Mouse (Mus musculus): ENCODE measurements around the gene Sox9.
A peak's percentile ranks its signal among the peaks of the same experiment; 100 is the strongest.

The Sox9 gene

DNA sequence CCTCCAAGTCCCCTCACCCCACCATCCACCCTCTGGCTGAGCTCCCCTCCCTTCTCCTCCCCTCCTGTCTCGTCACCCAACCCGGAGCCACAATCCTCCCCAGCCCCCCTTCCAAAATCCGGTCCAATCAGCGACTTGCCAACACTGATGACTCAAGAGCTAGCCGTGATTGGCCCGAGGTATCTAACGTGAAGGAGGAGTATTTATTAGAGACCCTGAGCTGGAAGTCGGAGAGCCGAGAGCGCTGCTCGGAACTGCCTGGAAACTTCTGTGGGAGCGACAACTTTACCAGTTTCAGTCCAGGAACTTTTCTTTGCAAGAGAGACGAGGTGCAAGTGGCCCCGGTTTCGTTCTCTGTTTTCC lies at the start of gene Sox9:
TSS of gene Sox9 (plus strand) at position 231 of the 363 bp plus-strand sequence.
- DNase-seq (ENCODE audit: low read depth, low spot score), result peak; percentile 18

DNA sequence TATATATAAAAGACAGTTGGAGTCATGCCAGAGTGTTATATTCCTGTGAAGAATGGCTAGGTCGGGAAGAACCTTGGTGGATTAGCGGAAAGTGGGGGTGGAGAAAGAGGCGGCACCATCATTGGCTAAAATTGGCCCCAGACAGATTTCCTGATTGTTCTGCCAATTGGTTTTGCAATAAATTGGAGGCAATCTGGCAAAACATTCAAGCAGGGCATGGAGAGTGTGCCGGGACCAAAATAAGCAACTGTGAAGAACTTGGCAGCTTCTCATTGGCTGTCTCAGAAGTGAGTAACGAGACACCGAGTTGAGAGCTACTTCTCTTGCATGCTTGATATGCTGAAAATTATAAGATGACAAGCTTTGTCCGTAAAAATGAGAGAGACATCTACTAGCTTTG lies 49.6 kb upstream of the Sox9 start:
- no peak for DNase-seq (ENCODE audit: low read depth, low spot score)

DNA sequence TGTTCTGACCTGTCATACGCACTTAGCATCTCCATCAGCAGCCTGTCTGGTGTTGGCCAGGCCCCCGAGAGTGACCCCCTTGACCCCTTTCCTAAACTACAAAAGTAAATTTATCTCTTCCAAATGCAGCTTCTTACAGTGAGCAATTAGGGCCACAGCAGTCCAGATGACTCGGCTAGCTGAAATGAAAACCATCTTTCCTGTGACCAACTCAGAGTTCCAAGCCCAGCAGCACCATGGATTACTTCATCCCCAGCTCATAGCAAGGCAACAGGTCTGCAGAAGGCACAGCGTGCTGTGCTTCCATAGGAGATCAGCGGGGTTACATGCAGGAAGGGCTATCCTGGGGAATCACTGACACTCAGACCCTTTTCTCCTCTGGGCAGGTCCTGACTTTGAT lies 45.0 kb upstream of the Sox9 start:
- DNase-seq (ENCODE audit: low read depth, low spot score), result no peak

DNA sequence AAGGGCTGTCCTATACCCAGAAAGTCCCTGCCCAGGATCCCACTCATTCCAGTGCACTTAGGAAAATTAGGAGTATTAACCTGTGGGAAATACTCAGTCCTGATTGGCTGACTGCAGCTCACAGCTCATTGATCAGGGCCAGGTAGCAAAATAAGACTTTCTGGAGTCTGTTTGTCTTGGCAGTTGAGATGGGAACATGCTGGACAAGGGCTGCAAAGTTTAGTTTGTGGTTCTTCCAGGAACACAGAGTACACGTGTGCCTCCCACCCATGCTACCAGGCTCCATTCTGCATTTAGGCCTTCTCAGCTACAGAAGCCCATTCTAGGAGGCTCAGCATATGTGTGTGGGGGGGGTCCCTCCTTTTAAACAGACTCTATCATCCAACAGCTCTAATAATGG lies 42.3 kb upstream of the Sox9 start:
- no peak for DNase-seq (ENCODE audit: low read depth, low spot score)

DNA sequence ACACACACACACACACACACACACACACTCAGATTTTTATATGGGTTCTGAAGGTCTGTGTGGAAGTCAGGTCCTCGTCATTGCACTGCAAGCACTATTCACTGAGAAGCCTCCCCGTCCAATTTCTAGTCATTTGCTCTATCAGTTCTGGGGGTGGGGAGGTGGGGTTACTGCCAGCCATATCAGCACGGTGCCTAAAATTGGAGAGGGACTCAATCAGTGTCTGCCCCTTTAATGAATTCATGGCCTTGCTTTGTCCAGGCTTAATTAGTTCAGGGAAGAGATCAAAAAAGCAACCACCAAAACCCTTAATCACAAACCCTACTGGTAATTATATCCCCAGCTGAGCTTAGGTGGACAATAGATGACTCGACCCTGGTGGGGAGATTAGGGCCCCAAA lies 25.5 kb upstream of the Sox9 start:
- DNase-seq (ENCODE audit: low read depth, low spot score), result no peak

DNA sequence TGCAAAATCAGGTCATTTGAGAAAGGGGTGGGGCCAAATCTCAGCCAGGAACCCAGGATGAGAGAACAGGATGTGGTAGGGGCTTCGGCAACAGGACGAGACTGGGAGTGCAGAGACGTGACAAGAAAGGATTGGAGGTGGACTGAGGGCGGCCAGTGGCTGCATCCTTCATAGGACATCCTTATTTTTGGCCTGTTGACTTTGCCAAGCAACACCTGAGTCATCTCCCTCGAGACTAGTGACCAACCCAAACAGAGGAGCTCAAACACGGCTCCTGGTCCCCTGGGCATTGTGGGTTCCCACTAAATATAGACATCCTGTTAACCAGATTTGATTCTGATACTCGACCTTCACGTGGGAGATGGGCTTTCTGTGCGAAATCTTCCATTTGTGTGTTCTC lies 24.0 kb upstream of the Sox9 start:
- DNase-seq (ENCODE audit: low read depth, low spot score), result no peak

DNA sequence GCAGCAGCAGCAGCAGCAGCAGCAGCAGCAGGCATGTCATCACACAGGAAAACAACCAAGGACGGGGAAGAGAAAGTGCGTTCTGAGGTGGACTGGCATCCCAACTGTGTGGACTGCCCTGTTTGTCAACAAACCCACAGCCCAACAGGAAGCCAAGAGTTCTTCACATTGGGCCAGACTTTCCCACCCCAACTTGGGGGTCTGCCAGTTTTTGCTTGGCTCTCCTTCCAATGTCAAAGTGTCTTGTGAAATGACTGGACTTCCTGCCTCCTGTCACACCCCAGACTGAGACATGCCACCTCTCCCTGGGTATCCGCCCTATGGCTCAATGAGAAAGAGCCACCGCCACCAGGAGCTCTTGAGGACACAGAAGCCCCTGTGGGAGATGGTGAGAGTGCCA lies 15.1 kb upstream of the Sox9 start:
- DNase-seq (ENCODE audit: low read depth, low spot score), result no peak

DNA sequence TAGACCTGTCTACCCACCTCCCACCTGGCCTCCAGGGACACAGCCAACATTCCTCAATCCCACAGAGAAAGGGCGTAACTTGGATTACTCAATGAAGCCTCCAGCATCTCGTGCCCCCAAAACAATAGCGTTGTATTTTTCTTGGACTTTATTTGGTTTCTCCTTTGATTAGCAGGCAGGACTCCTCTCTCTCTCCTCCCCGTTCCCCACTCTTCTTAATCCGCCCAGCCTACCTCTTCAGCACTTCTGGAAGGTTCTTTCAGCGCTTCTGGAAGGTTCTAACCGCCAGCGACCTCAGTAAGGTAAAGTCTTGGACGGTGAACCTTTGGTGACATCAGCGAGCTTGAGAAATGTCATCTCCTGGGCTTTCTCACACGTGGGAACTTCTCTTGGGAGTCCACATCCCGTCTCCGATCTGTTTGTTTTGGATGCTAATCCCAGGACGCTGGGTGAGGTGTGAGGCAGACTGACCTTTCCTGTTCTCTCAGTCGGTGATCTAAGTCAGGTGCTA lies 14.4 kb upstream of the Sox9 start:
- DNase-seq (ENCODE audit: low read depth, low spot score), result no peak

DNA sequence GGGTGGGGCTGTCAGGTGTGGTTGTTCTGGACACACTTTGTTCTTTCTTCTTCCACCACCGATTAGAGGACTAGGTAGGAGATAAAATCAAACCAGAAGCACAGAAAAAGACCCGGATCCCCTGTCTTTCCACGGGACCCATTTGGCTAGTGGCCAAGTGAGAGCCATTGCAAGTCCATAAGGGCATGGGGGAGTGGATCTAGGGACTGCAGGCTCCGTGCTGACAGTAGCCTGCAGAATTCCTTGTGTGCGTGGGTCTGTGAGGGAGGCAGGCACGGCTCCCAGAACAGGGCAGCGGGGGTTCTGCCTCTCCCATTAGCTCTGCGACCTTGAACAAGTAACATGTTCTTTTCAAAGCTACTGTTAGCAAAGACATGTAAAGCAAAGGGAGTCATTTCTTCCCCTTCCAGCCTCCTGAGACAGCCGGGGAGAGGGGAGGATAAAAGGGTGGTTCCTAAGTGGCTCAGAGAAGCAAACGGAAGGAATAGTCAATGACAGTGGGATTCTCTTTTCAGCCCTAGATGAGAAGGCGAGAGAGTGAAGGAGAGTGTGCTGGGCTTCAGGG lies 9.2 kb upstream of the Sox9 start:
- no peak for DNase-seq (ENCODE audit: low read depth, low spot score)

DNA sequence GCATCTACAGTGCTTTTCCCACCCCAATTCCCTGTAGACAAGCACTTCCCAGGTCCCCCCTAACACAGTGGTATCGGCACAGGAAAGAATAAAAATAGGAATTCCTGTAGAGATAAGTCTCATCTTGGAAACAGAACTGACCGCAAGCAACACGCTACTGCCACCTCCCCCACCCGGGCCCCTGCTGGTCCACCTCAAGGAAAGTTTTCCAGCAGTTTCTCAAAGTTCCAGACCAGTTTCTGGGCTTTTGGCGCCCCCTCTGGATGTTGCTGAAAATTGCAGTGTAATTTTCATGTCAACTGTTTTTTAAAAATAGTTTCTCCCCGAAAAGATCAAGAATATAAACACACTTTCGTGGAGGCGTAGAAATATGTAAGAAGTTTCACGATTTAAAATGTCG lies 2.3 kb upstream of the Sox9 start:
- no peak for DNase-seq (ENCODE audit: low read depth, low spot score)

DNA sequence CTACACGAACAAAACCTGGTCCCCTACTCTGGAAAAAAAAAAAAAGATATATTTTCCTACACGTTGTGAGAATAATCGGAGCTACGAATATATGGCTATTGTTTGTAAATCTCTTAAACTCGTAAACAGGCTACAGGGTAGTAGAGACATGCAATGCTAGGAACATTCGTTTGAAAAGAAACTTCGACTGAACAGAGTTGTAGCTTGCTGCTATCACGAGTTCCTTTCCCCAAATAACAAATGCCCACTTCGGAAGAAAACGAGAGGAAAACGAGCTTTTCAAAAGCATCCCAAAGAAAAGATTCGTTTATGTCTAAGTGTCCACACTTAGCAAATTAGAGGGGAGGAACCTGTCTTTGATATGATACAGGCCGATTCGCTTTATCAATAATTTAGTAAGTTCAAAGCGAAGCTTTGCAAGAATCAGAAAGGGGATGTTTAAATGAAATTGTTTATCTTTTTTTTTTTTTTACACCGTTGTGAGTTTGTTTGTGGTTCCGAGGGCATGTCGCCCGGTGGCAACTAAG lies 1.6 kb upstream of the Sox9 start:
- no peak for DNase-seq (ENCODE audit: low read depth, low spot score)

DNA sequence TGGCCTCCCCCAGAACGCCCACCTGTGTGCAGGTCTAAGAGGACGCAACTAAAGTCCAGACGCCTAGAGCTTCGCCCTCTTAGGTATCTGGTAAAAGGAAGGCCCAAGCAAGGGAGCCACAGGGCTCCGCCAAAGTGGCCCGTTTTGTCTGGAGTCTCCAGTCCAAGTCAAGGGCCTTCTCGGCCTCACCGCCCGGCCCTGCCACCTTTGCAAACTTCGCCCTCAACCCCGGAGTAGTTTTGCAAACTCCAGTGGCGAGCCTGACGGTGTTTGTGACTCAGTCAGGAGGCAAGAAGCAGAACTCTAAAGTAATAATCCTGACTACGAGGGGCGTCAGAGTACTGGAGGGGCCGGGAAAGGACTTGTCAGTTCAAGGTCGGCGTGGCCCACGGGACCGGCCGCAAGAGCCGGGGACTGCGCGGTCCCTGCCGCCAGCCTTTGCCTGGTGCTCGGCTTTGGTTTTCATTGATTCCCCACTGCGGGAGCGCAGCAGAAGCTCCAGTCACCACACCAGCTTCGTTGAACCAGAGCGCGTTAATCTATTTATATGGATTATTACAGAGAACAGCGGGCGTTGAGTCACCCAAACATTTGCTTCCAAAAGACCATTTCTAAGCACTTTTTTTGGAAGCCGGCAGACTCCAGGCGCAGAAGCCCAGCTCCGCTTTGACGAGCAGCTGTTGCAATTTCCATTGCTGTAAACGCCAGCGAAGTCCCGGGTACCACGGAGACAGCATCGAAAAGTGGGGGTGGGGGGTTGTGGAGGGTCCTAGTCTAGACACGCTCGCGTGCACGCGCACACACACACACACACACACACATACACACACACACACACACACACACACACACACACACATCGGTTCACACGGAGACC lies 751 bp upstream of the Sox9 start:
- no peak for DNase-seq (ENCODE audit: low read depth, low spot score)

DNA sequence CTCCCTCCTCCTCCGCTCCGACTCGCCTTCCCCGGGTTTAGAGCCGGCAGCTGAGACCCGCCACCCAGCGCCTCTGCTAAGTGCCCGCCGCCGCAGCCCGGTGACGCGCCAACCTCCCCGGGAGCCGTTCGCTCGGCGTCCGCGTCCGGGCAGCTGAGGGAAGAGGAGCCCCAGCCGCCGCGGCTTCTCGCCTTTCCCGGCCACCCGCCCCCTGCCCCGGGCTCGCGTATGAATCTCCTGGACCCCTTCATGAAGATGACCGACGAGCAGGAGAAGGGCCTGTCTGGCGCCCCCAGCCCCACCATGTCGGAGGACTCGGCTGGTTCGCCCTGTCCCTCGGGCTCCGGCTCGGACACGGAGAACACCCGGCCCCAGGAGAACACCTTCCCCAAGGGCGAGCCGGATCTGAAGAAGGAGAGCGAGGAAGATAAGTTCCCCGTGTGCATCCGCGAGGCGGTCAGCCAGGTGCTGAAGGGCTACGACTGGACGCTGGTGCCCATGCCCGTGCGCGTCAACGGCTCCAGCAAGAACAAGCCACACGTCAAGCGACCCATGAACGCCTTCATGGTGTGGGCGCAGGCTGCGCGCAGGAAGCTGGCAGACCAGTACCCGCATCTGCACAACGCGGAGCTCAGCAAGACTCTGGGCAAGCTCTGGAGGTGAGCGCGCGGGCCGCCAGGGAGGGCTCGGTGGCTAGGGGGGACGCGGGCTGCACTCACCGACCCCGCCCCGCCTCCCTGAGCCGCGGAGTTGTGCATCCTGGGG lies 515 bp downstream of the Sox9 start:
- no peak for DNase-seq (ENCODE audit: low read depth, low spot score)

DNA sequence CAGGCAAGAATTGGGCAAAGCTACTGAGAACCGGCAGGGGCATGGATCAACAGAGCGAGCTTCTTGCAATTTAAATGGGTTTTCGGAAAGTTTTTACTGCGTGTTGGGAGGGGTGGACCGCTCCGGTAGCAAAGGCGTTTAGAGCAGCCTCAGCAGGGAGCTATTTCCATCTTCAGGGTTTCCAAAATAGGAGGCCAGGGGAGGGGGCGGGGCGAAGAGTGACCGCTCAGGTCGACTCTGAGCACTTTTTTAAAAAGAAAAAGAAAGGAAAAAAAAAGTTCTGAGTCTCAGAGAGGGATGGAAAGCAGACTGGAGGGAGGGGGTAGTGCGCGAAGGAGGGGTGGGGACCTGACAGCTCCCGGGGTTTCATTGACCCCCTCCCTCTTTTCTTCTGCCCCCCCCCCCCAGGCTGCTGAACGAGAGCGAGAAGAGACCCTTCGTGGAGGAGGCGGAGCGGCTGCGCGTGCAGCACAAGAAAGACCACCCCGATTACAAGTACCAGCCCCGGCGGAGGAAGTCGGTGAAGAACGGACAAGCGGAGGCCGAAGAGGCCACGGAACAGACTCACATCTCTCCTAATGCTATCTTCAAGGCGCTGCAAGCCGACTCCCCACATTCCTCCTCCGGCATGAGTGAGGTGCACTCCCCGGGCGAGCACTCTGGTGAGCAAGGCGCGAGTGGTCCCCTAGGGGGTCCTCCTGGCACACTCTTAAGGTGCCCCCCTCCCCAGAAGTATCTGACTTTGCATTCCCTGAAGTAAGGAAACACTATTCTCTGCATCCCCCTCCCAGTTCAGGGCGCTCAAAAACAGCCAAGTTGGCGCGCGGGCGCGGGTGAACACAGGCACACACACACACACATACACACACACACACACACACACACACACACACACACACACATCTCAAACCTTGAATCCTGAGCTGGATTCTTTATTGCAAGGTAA lies 1.6 kb downstream of the Sox9 start:
- no peak for DNase-seq (ENCODE audit: low read depth, low spot score)

DNA sequence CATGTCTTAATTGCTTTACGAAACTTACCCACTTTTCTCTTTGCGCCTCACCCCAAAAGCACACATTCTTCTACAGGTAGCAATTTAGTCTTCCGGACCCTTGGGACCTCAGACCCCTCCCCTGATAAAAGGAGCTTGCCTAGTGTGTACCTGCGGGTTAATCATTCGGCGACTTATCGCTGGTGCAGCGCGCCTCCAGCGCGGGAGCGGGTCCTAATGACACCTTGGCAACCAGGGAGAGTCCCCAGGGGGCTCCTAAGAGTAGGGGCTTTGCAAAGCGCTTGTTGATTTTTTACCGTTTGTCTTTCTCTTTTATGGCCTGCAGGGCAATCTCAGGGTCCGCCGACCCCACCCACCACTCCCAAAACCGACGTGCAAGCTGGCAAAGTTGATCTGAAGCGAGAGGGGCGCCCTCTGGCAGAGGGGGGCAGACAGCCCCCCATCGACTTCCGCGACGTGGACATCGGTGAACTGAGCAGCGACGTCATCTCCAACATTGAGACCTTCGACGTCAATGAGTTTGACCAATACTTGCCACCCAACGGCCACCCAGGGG lies 2.4 kb downstream of the Sox9 start:
- no peak for DNase-seq (ENCODE audit: low read depth, low spot score)

DNA sequence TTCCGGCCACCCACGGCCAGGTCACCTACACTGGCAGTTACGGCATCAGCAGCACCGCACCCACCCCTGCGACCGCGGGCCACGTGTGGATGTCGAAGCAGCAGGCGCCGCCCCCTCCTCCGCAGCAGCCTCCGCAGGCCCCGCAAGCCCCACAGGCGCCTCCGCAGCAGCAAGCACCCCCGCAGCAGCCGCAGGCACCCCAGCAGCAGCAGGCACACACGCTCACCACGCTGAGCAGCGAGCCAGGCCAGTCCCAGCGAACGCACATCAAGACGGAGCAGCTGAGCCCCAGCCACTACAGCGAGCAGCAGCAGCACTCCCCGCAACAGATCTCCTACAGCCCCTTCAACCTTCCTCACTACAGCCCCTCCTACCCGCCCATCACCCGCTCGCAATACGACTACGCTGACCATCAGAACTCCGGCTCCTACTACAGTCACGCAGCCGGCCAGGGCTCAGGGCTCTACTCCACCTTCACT lies 2.9 kb downstream of the Sox9 start:
- DNase-seq (ENCODE audit: low read depth, low spot score), result no peak

DNA sequence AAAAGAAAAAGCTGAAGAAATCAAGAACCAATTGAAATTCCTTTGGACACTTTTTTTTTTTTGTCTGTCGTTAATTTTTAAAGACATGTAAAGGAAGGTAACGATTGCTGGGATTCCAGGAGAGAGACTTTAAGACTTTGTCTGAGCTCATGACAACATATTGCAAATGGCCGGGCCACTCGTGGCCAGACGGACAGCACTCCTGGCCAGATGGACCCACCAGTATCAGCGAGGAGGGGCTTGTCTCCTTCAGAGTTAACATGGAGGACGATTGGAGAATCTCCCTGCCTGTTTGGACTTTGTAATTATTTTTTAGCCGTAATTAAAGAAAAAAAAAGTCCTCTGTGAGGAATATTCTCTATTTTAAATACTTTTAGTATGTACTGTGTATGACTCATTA lies 3.6 kb downstream of the Sox9 start:
- DNase-seq (ENCODE audit: low read depth, low spot score), result no peak

DNA sequence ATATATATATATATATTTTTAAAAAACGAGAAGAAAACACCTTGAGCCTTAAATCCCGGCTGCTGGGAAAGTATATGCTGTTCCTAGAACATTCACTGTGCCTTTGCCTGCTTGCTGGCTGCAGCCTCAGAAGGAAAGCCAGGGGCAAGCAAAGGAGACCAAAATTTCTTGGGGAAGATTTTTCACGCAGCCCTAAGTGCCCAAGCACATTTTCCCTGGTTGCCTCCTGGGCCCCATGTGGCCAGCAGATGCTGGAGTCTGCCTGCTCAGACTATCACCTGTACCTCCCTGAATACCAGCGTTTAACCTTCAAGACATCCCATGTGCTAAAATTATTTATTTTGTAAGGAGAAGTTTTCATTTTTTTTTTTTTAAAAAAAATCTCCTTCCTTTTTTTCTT lies 4.4 kb downstream of the Sox9 start:
- no peak for DNase-seq (ENCODE audit: low read depth, low spot score)

DNA sequence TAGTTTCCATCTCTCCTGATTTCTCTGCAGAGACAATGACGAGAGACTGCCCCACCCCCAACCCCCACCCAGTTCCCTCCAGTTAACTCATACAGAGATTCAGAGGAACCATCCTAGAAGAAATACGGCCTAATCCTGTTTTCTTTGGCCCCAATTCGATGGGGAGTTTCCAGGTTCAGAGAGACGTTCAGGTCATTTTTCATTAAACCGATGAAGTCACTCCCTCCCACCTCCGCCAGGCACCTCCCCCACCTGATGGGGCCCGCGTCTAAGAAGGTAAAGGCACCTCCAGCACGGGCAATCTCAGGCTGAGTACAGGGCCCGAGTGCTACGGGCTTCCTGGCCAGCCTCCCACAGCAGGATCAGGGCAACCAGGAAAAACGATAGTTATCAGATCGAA lies 6.3 kb downstream of the Sox9 start:
- no peak for DNase-seq (ENCODE audit: low read depth, low spot score)

DNA sequence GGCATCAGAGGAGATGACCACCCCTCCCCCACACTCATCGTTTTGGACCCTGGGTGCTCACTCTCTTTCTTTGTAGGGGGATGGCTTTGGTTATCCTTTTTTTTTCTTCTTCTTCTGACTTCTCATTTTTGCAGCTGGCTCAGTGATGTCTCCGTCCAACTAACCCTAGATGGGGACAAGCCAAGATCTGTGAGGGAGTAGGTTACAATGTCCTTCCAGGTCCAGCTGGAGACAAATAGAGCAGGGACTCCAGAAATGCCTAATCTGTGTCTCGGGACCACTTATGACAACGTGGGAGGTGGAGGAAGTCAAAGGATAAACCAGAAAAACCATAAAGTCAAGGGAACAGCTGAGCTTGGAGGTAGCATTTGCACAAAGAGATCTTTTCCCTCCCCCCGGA lies 14.4 kb downstream of the Sox9 start:
- DNase-seq (ENCODE audit: low read depth, low spot score), result no peak
